Mouse (Mus musculus): Measurements from ENCODE around the gene Gatad2b.

- TF ChIP-seq CTCF (conservative IDR thresholded peaks at IDR 0.05; ENCODE audit: insufficient read depth, insufficient read length, low read depth, low read length) = no peak
- no peak for TF ChIP-seq POLR2A (IDR thresholded peaks at IDR 0.05; ENCODE audit: low read depth, low read length)
Measured at GRCm38 (mm10) chr3:90376247-90376585, 83.2 kb downstream of the Gatad2b start.

Data from kidney, adult 2 months (tissue).